Mouse (Mus musculus) intestine, embryonic 14.5 days (tissue): Measurements from ENCODE around the gene B830017H08Rik. TPM values are rescaled to one million over a fixed set of nuclear protein-coding genes. Genes with fewer than 3 reads are reported as not detected.

ENCODE experiments used
- ATAC-seq: fragments of 200-750 bp; cut with Nextera tagmentation; replicated peaks from 2 replicates; pipeline ENCODE4 v1.8.0; 2017; ENCODE audit warnings: low read depth, moderate number of reproducible peaks, moderate TSS enrichment, moderate library complexity; ENCODE audit not compliant: low FRiP score, low TSS enrichment
- DNase-seq: peaks from one replicate; pipeline ENCODE4 v3.0.0-alpha.2; 2018; ENCODE audit warnings: low spot score
- H3K27ac ChIP-seq: fragments of 300-500 bp; sonication (generic); 2 replicates; pipeline ENCODE4 v1.5.1; 2014; ENCODE audit warnings: low read depth, mild to moderate bottlenecking, control low read depth
- H3K27me3 ChIP-seq: fragments of 300-500 bp; sonication (generic); replicated peaks from 2 replicates; pipeline ENCODE4 v1.6.1; 2014; ENCODE audit warnings: low read length, control low read depth; ENCODE audit not compliant: control insufficient read depth, insufficient read depth
- H3K36me3 ChIP-seq: fragments of 300-500 bp; sonication (generic); 2 replicates; pipeline ENCODE4 v1.6.1; 2014; ENCODE audit warnings: low read length, control low read depth; ENCODE audit not compliant: control insufficient read depth, insufficient read depth
- H3K4me1 ChIP-seq: fragments of 300-500 bp; sonication (generic); replicated peaks from 2 replicates; pipeline ENCODE4 v1.6.1; 2014; ENCODE audit warnings: low read length, control low read depth, mixed read lengths; ENCODE audit not compliant: control insufficient read depth, insufficient read depth
- H3K4me2 ChIP-seq: fragments of 300-500 bp; sonication (generic); 2 replicates; pipeline ENCODE4 v1.6.1; 2014; ENCODE audit warnings: low read length
- H3K4me3 ChIP-seq: fragments of 300-500 bp; sonication (generic); 2 replicates; pipeline ENCODE4 v1.5.1; 2014; ENCODE audit warnings: low read depth, low read length, control low read depth, mixed read lengths
- H3K9ac ChIP-seq: fragments of 300-500 bp; sonication (generic); 2 replicates; pipeline ENCODE4 v1.6.1; 2014; ENCODE audit warnings: mild to moderate bottlenecking, low read length
- H3K9me3 ChIP-seq: fragments of 300-500 bp; sonication (generic); 2 replicates; pipeline ENCODE4 v1.6.1; 2016; ENCODE audit warnings: low read length, control low read depth; ENCODE audit not compliant: control insufficient read depth
- WGBS: fragments of 180-500 bp; shearing (Covaris S2); extraction: QIAGEN DNeasy Blood & Tissue Kit; methylation state at CpG from one replicate; pipeline ENCODE4 v1.1.7; 2014; 5-methylcytosine and 5-hydroxymethylcytosine counted together
- polyA plus RNA-seq: library from polyadenylated mRNA; unstranded; fragments of >200 nt; fragmentation: Nextera tagmentation; extraction: Ambion mirVana; gene quantifications from 2 replicates; pipeline ENCODE4 v1.2.1, GENCODE M21; 2014

B830017H08Rik gene
- polyA plus RNA-seq, 1 experiment from 2014 or later: not detected

DNA sequence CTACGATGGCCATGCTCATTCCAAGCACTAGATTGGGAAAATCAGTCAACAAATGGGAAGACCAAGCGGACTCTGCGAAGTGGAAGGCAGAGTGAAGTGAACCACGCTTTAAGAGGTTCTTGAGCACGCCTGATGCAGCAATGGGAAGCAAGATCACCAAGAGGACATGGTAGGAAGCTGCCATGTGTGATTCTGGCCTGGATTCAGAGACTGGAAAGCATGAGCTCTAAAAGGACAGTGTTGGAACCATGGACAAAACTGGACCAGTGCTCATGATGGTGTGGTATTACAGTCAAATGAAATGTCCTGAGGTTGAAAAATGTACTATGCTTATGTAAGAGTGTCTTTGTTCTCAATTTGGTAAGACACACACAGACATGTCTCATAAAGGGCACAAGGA is 18.4 kb downstream of the B830017H08Rik start:
- Histone ChIP-seq H3K9ac (no peak overlapping the region), H3K4me1 (no peaks in the 10 kb centered on the region), H3K27me3 (no peaks in the 10 kb centered on the region), H3K27ac (no peak overlapping the region), H3K4me2 (no peak overlapping the region), H3K9me3 (no peaks in the 10 kb centered on the region), H3K4me3 (no peak overlapping the region), H3K36me3 (peaks cover 92% of the 10 kb centered on the region)
- ATAC-seq (no peak), DNase-seq (no peak)
- 95% methylated on average over 5 of the region's 5 CpGs for WGBS

- no peak for ATAC-seq
Observed at GRCm38 (mm10) chr16:17851860-17852259, 18.9 kb downstream of the B830017H08Rik start.

DNA sequence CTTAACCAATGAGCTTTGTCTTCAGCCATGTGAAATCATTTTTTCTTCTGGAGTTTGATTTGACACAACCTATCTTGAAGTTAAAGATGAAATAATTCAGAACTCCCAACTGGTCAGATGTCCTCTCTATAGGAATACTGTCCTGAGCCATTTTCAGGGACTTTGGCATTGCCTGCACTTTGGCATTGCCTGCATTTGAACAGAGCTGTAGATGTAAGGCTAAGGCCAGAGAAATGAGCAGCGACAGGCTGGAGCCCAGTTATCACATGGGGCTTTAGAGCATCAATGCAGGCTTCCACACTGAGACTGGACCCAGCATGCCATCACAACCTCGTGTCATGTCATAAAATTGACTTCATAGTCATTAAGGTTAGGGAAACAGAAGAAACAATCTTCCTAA is 20.3 kb downstream of the B830017H08Rik start:
- 89% methylated on average over 2 of the region's 2 CpGs for WGBS
- Histone ChIP-seq H3K9ac (no peak overlapping the region), H3K27ac (no peak overlapping the region), H3K9me3 (no peaks in the 10 kb centered on the region), H3K4me2 (no peak overlapping the region), H3K27me3 (no peaks in the 10 kb centered on the region), H3K4me3 (no peak overlapping the region), H3K4me1 (no peaks in the 10 kb centered on the region), H3K36me3 (peaks cover 92% of the 10 kb centered on the region)
- DNase-seq: no peak
- no peak for ATAC-seq

More at GRCm38 (mm10) chr16:17851860-17852259, 18.9 kb downstream of the B830017H08Rik start:
- Histone ChIP-seq H3K4me2 (no peak overlapping the region), H3K4me1 (no peaks in the 10 kb centered on the region), H3K9ac (no peak overlapping the region), H3K36me3 (peaks cover 92% of the 10 kb centered on the region), H3K4me3 (no peak overlapping the region), H3K27me3 (no peaks in the 10 kb centered on the region), H3K27ac (no peak overlapping the region), H3K9me3 (no peaks in the 10 kb centered on the region)
- 97% methylated on average over 1 of the region's 1 CpGs for WGBS
- no peak for DNase-seq

GRCm38 (mm10) chr16:17857157-17857556 is 24.2 kb downstream of the B830017H08Rik start:
- 74% methylated on average over 7 of the region's 7 CpGs for WGBS

GRCm38 (mm10) chr16:17858592-17858991 is 25.7 kb downstream of the B830017H08Rik start:
- Histone ChIP-seq H3K9me3 (no peaks in the 10 kb centered on the region), H3K27me3 (no peaks in the 10 kb centered on the region), H3K36me3 (peaks cover 75% of the 10 kb centered on the region), H3K4me3 (no peak overlapping the region), H3K4me2 (no peak overlapping the region), H3K4me1 (no peaks in the 10 kb centered on the region), H3K27ac (no peak overlapping the region), H3K9ac (no peak overlapping the region)
- no peak for DNase-seq
- ATAC-seq: 0 out of 2 replicates have a peak, but pooled peaks have one; percentile 58

More at GRCm38 (mm10) chr16:17857157-17857556, 24.2 kb downstream of the B830017H08Rik start:
- no peaks in the 10 kb centered on the region for H3K9me3 ChIP-seq
- no peaks in the 10 kb centered on the region for H3K27me3 ChIP-seq
- H3K4me1 ChIP-seq: no peaks in the 10 kb centered on the region
- no peak for DNase-seq
- H3K36me3 ChIP-seq: peaks cover 87% of the 10 kb centered on the region
- H3K4me3 ChIP-seq: no peak overlapping the region
- H3K4me2 ChIP-seq: no peak overlapping the region
- ATAC-seq: no peak
- H3K27ac ChIP-seq: no peak overlapping the region
- no peak overlapping the region for H3K9ac ChIP-seq

- Histone ChIP-seq H3K9ac (no peak overlapping the region), H3K4me1 (no peaks in the 10 kb centered on the region), H3K4me2 (no peak overlapping the region), H3K36me3 (peaks cover 22% of the 10 kb centered on the region), H3K9me3 (no peaks in the 10 kb centered on the region), H3K27me3 (no peaks in the 10 kb centered on the region), H3K27ac (no peak overlapping the region), H3K4me3 (no peak overlapping the region)
- ATAC-seq (no peak), DNase-seq (no peak)
- 64% methylated on average over 2 of the region's 2 CpGs for WGBS
Observed at GRCm38 (mm10) chr16:17865293-17865692, 32.4 kb downstream of the B830017H08Rik start.

DNA sequence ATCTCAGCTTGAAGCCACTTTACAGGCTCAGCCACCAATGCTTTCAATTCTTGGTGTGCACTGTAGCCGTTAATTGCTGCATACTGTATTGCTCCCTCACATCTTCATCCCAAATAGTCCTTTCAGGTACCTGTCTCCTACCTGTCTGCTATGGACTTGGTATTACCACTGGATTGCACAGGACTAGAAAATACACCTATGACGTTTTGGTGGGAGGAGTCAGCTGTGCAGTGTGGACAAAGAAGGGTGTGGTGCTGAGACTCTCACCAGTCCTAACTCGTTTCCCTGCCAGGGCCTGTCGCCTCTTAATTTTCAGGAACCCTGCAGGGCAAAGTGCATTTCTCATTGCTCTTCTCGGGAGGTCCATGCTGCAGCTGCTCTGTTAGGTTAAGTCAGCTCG is 32.8 kb downstream of the B830017H08Rik start:
- Histone ChIP-seq H3K4me3 (no peak overlapping the region), H3K27me3 (no peaks in the 10 kb centered on the region), H3K4me1 (no peaks in the 10 kb centered on the region), H3K36me3 (peaks cover 23% of the 10 kb centered on the region), H3K4me2 (no peak overlapping the region), H3K9ac (no peak overlapping the region), H3K27ac (no peak overlapping the region), H3K9me3 (no peaks in the 10 kb centered on the region)
- WGBS: 67% methylated on average over 6 of the region's 6 CpGs
- ATAC-seq (peak; percentile 86), DNase-seq (no peak)

DNA sequence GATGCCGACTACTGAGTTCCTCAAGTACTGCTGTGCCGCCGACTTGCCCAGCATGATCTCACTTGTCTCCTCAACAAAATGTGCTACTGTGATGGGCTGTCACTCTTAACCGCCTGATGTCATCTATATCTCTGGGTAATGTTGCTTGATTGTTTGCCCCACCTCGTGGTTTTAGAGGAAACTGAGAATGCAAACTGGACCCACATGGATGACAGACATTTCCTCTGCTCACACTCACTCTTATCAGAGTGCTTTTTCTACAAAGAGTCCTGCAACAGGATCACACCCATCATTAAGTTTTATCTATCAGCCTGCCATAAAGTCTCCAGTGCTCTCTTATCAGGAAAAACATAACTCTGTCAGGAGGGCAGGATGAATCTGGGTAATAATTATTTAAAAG is 38.3 kb downstream of the B830017H08Rik start:
- no peak overlapping the region for H3K4me3 ChIP-seq
- H3K27me3 ChIP-seq: no peaks in the 10 kb centered on the region
- ATAC-seq (peak; percentile 53; the same call in 1 of the 2 replicates), DNase-seq (no peak)
- 61% methylated on average over 5 of the region's 5 CpGs for WGBS
- H3K9ac ChIP-seq: no peak overlapping the region
- H3K27ac ChIP-seq: no peak overlapping the region
- peaks cover 39% of the 10 kb centered on the region for H3K36me3 ChIP-seq
- H3K4me1 ChIP-seq: no peaks in the 10 kb centered on the region; the same call in 1 of the 2 replicates
- no peak overlapping the region for H3K4me2 ChIP-seq
- H3K9me3 ChIP-seq: no peaks in the 10 kb centered on the region

- H3K9me3 ChIP-seq: no peaks in the 10 kb centered on the region
- WGBS: 44% methylated on average over 4 of the region's 4 CpGs
- no peak overlapping the region for H3K4me3 ChIP-seq
- peaks cover 39% of the 10 kb centered on the region for H3K36me3 ChIP-seq
- H3K27ac ChIP-seq: no peak overlapping the region
- DNase-seq: no peak
- H3K27me3 ChIP-seq: no peaks in the 10 kb centered on the region
- no peak overlapping the region for H3K9ac ChIP-seq
- no peak overlapping the region for H3K4me2 ChIP-seq
- ATAC-seq: no peak
- H3K4me1 ChIP-seq: no peaks in the 10 kb centered on the region; the same call in 1 of the 2 replicates
Observed at GRCm38 (mm10) chr16:17872995-17873394, 40.1 kb downstream of the B830017H08Rik start.
